Mouse (Mus musculus): ENCODE data around the gene Lrrc73. TPM values are rescaled to one million over a fixed set of nuclear protein-coding genes. Genes with fewer than 3 reads are reported as not detected.

Lrrc73 gene
- polyA plus RNA-seq, 1 experiment from 2014 or later = 2.2 TPM

DNA sequence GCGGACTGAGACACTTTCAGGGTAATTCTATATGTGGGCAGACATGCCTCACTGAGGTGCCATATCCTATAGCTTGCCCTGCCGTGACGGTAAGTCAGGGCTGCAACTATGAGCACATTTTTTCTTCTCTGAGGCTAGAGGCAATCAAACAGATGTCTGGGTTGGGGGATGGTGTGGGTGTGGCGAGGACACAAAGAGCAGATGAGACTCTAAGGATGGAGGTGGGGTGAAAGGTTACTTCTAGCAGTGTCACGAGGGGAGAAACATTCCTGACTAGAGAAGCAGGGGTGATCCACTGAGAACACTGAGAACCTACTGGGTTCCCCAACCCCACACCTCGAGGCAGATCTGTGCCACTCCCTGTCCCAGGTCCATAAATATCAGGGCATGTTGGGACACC is 13.7 kb downstream of the Lrrc73 start:
- Histone ChIP-seq H3K27me3 (replicated peaks; ENCODE audit: control insufficient read depth, insufficient read depth, low read length) (no peaks in the 10 kb centered on the region), H3K9ac (ENCODE audit: low read depth, low read length) (no peak overlapping the region), H3K4me1 (ENCODE audit: control insufficient read depth, insufficient read depth, low read length) (no peaks in the 10 kb centered on the region), H3K4me2 (ENCODE audit: low read depth, low read length) (no peak overlapping the region), H3K9me3 (ENCODE audit: control insufficient read depth, low read length) (no peaks in the 10 kb centered on the region), H3K4me3 (ENCODE audit: low read depth, low read length) (no peak overlapping the region), H3K27ac (replicated peaks; ENCODE audit: low read depth, low read length) (peak overlapping the region; percentile 68), H3K36me3 (ENCODE audit: control insufficient read depth, insufficient read depth, low read length) (peaks cover 79% of the 10 kb centered on the region)
- WGBS = 47% methylated on average over 6 of the region's 6 CpGs
- ATAC-seq (ENCODE audit: low read depth) (no peak), DNase-seq (ENCODE audit: low spot score) (no peak)

- WGBS = 77% methylated on average over 7 of the region's 7 CpGs
- no peak overlapping the region for H3K27ac ChIP-seq (replicated peaks; ENCODE audit: low read depth, low read length)
Measured at GRCm38 (mm10) chr17:46267511-46267910, 14.2 kb downstream of the Lrrc73 start.

DNA sequence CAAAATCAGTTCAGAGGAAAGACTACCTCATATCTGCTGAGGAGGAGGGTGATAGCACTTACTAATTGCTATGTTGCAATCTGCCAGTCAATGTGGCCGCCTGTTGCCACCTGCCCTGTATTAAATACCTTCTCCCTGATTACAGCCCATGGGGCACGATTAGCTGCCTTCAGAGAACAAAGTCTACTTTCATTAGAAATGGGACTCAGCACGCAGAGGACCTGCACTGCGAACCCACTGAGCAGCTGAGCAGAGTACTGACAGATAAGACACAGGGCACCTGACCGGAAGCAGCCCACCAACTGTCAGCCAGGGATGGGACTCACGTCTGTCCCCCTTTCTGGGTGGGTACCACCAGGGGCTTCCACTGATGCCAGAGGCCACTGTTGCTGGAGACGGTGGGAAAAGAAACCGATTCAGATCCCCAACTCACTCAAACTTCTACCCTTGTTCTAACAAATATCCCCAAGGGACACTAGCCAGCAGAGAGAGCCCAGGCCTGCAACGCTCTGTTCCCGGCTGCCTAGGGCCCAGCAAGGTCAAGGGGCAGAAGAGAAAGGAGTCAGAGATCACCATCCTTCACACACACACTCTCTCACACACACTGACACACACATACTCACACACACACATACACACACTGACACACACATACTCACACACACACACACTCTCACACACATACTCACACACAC is 14.8 kb downstream of the Lrrc73 start:
- no peak overlapping the region for H3K27ac ChIP-seq (replicated peaks; ENCODE audit: low read depth, low read length)
- H3K36me3 ChIP-seq (ENCODE audit: control insufficient read depth, insufficient read depth, low read length) = peaks cover 77% of the 10 kb centered on the region
- H3K9ac ChIP-seq (ENCODE audit: low read depth, low read length) = no peak overlapping the region
- no peak overlapping the region for H3K4me3 ChIP-seq (ENCODE audit: low read depth, low read length)
- no peaks in the 10 kb centered on the region for H3K4me1 ChIP-seq (ENCODE audit: control insufficient read depth, insufficient read depth, low read length)
- ATAC-seq (ENCODE audit: low read depth) (no peak), DNase-seq (ENCODE audit: low spot score) (peak; percentile 29)
- no peak overlapping the region for H3K4me2 ChIP-seq (ENCODE audit: low read depth, low read length)
- H3K27me3 ChIP-seq (replicated peaks; ENCODE audit: control insufficient read depth, insufficient read depth, low read length) = no peaks in the 10 kb centered on the region
- 54% methylated on average over 8 of the region's 10 CpGs for WGBS
- no peaks in the 10 kb centered on the region for H3K9me3 ChIP-seq (ENCODE audit: control insufficient read depth, low read length)

More at GRCm38 (mm10) chr17:46267511-46267910, 14.2 kb downstream of the Lrrc73 start:
- Histone ChIP-seq H3K4me3 (ENCODE audit: low read depth, low read length) (no peak overlapping the region), H3K4me1 (ENCODE audit: control insufficient read depth, insufficient read depth, low read length) (no peaks in the 10 kb centered on the region), H3K4me2 (ENCODE audit: low read depth, low read length) (no peak overlapping the region), H3K9ac (ENCODE audit: low read depth, low read length) (no peak overlapping the region), H3K27me3 (replicated peaks; ENCODE audit: control insufficient read depth, insufficient read depth, low read length) (no peaks in the 10 kb centered on the region), H3K36me3 (ENCODE audit: control insufficient read depth, insufficient read depth, low read length) (peaks cover 76% of the 10 kb centered on the region), H3K9me3 (ENCODE audit: control insufficient read depth, low read length) (no peaks in the 10 kb centered on the region)
- ATAC-seq (ENCODE audit: low read depth) = no peak
- DNase-seq (ENCODE audit: low spot score) = no peak

DNA sequence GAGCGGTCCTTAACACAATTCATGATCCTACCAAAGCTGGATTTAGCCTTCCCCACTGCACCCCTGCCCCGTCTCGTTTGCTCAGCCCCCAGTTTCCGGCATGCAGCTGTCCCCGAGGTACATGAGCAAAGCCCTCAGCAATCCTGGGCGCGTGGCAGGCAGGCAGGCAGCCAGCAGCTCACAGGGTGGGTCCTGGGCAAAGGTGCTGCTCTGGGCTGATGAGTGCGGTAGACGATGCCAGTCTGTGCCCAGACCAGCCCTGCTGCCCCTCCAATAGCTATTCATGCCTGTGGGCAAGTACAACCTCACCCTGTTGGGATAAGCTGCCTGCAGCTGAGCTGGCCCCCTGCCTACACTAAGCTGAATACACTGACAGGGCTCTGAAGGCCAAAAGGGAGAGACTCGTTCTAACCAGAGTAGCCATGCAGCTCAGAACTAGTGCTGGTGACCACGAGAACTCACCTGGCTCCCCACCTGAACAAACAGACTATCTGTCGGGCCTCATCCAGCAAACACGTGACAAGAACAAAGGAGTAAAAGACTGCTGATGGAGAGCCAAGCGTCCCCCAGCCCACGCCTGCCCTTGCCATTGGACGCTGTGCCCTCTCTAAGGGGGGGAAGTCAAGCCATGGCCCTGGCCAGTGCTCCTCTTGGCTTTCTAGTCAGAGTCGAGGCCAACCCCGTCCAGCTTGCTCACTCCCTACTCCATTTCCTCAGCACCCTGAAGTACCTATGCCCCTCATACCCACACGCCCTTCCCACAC is 16.6 kb downstream of the Lrrc73 start:
- H3K27ac ChIP-seq (replicated peaks; ENCODE audit: low read depth, low read length) = peak overlapping the region; percentile 48
- H3K9ac ChIP-seq (ENCODE audit: low read depth, low read length) = 0 out of 2 replicates have a peak overlapping the region, but pooled peaks have one; percentile 14
- H3K36me3 ChIP-seq (ENCODE audit: control insufficient read depth, insufficient read depth, low read length) = peaks cover 62% of the 10 kb centered on the region
- no peaks in the 10 kb centered on the region for H3K9me3 ChIP-seq (ENCODE audit: control insufficient read depth, low read length)
- H3K4me3 ChIP-seq (ENCODE audit: low read depth, low read length) = no peak overlapping the region
- peak; percentile 47 for DNase-seq (ENCODE audit: low spot score)
- H3K27me3 ChIP-seq (replicated peaks; ENCODE audit: control insufficient read depth, insufficient read depth, low read length) = no peaks in the 10 kb centered on the region
- ATAC-seq (ENCODE audit: low read depth) = no peak; the same call in 1 of the 2 replicates
- 78% methylated on average over 18 of the region's 19 CpGs for WGBS
- no peak overlapping the region for H3K4me2 ChIP-seq (ENCODE audit: low read depth, low read length)
- H3K4me1 ChIP-seq (ENCODE audit: control insufficient read depth, insufficient read depth, low read length) = peaks cover 11% of the 10 kb centered on the region; the same call in 1 of the 2 replicates

DNA sequence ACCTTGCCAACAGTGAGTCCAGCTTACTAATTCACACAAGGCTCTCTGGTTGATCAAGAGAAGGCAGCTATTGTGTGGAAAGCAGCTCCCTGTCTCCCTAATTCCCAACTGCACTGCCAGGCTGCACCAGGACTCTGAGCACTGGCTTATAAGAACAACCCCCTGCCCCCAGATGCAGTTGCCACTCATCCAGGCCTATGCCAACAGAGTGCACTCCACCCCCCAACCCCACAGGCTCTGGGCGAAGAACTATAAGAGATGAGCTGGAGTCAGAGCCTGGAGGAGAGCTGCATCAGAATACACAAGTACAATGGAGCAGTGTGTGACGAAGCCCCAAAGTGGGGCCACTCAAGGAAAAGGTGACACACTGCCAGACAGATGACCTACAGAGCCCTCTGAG is 18.7 kb downstream of the Lrrc73 start:
- Histone ChIP-seq H3K9me3 (ENCODE audit: control insufficient read depth, low read length) (no peaks in the 10 kb centered on the region), H3K4me1 (ENCODE audit: control insufficient read depth, insufficient read depth, low read length) (peaks cover 19% of the 10 kb centered on the region; the same call in 1 of the 2 replicates), H3K36me3 (ENCODE audit: control insufficient read depth, insufficient read depth, low read length) (peaks cover 47% of the 10 kb centered on the region; the same call in 1 of the 2 replicates), H3K27me3 (replicated peaks; ENCODE audit: control insufficient read depth, insufficient read depth, low read length) (no peaks in the 10 kb centered on the region), H3K9ac (ENCODE audit: low read depth, low read length) (no peak overlapping the region), H3K27ac (replicated peaks; ENCODE audit: low read depth, low read length) (peak overlapping the region; percentile 18; the same call in 1 of the 2 replicates), H3K4me3 (ENCODE audit: low read depth, low read length) (no peak overlapping the region), H3K4me2 (ENCODE audit: low read depth, low read length) (no peak overlapping the region)
- ATAC-seq (ENCODE audit: low read depth) (no peak), DNase-seq (ENCODE audit: low spot score) (no peak)
- 73% methylated on average over 2 of the region's 2 CpGs for WGBS

GRCm38 (mm10) chr17:46272675-46273074 is 19.3 kb downstream of the Lrrc73 start:
- Histone ChIP-seq H3K9me3 (ENCODE audit: control insufficient read depth, low read length) (no peaks in the 10 kb centered on the region), H3K27ac (replicated peaks; ENCODE audit: low read depth, low read length) (no peak overlapping the region), H3K4me1 (ENCODE audit: control insufficient read depth, insufficient read depth, low read length) (peaks cover 23% of the 10 kb centered on the region; the same call in 1 of the 2 replicates), H3K4me3 (ENCODE audit: low read depth, low read length) (no peak overlapping the region), H3K9ac (ENCODE audit: low read depth, low read length) (no peak overlapping the region), H3K4me2 (ENCODE audit: low read depth, low read length) (no peak overlapping the region), H3K27me3 (replicated peaks; ENCODE audit: control insufficient read depth, insufficient read depth, low read length) (no peaks in the 10 kb centered on the region), H3K36me3 (ENCODE audit: control insufficient read depth, insufficient read depth, low read length) (peaks cover 46% of the 10 kb centered on the region; the same call in 1 of the 2 replicates)
- no peak for ATAC-seq (ENCODE audit: low read depth)
- no peak for DNase-seq (ENCODE audit: low spot score)
- 73% methylated on average over 5 of the region's 5 CpGs for WGBS

DNA sequence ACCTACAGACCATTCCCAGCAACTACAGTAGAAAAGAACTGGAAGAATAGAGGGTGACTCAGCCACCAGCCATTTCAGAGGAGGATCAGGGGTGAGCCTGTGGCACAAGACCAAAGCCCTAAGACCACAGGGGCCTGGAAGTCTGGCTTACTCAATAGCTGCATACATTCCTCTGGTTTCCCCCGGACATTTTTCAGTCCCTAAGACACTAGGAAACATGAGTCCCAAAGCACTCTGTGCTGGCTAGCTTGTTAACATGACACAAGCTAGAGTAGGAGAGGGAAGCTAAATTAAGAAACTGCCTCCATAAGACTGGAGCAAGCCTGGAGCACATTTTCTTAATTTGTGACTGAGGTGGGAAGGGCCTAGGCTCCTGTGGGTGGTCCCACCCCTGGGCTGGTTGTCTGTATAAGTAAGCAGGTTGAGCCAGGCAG is 20.5 kb downstream of the Lrrc73 start:
- peak; percentile 45 for ATAC-seq (ENCODE audit: low read depth)

GRCm38 (mm10) chr17:46274465-46274864 is 21.1 kb downstream of the Lrrc73 start:
- H3K4me2 ChIP-seq (ENCODE audit: low read depth, low read length) = no peak overlapping the region
- H3K4me3 ChIP-seq (ENCODE audit: low read depth, low read length) = no peak overlapping the region
- peaks cover 32% of the 10 kb centered on the region for H3K4me1 ChIP-seq (ENCODE audit: control insufficient read depth, insufficient read depth, low read length)
- no peaks in the 10 kb centered on the region for H3K27me3 ChIP-seq (replicated peaks; ENCODE audit: control insufficient read depth, insufficient read depth, low read length)
- peaks cover 48% of the 10 kb centered on the region for H3K36me3 ChIP-seq (ENCODE audit: control insufficient read depth, insufficient read depth, low read length)
- H3K27ac ChIP-seq (replicated peaks; ENCODE audit: low read depth, low read length) = peak overlapping the region; percentile 83
- H3K9me3 ChIP-seq (ENCODE audit: control insufficient read depth, low read length) = no peaks in the 10 kb centered on the region
- peak overlapping the region; percentile 17; the same call in 1 of the 2 replicates for H3K9ac ChIP-seq (ENCODE audit: low read depth, low read length)
- 30% methylated on average over 6 of the region's 6 CpGs for WGBS
- DNase-seq (ENCODE audit: low spot score) = no peak
- no peak for ATAC-seq (ENCODE audit: low read depth)

More for the DNA sequence above, 20.5 kb downstream of the Lrrc73 start:
- Histone ChIP-seq H3K9me3 (ENCODE audit: control insufficient read depth, low read length) (no peaks in the 10 kb centered on the region), H3K4me3 (ENCODE audit: low read depth, low read length) (no peak overlapping the region), H3K36me3 (ENCODE audit: control insufficient read depth, insufficient read depth, low read length) (peaks cover 47% of the 10 kb centered on the region), H3K27ac (replicated peaks; ENCODE audit: low read depth, low read length) (peak overlapping the region; percentile 83), H3K27me3 (replicated peaks; ENCODE audit: control insufficient read depth, insufficient read depth, low read length) (no peaks in the 10 kb centered on the region), H3K4me2 (ENCODE audit: low read depth, low read length) (no peak overlapping the region), H3K9ac (ENCODE audit: low read depth, low read length) (no peak overlapping the region; the same call in 1 of the 2 replicates), H3K4me1 (ENCODE audit: control insufficient read depth, insufficient read depth, low read length) (peaks cover 32% of the 10 kb centered on the region)
- DNase-seq (ENCODE audit: low spot score) = peak; percentile 73
- 10% methylated on average over 1 of the region's 1 CpGs for WGBS
